Mouse (Mus musculus): ENCODE data around the gene Sema3f.

Sema3f gene

GRCm38 (mm10) chr9:107643544-107644214 lies 66.6 kb downstream of the Sema3f start:
- no peak for TF ChIP-seq GATA4 (IDR thresholded peaks at IDR 0.05; ENCODE audit: insufficient replicate concordance, low read length)

DNA sequence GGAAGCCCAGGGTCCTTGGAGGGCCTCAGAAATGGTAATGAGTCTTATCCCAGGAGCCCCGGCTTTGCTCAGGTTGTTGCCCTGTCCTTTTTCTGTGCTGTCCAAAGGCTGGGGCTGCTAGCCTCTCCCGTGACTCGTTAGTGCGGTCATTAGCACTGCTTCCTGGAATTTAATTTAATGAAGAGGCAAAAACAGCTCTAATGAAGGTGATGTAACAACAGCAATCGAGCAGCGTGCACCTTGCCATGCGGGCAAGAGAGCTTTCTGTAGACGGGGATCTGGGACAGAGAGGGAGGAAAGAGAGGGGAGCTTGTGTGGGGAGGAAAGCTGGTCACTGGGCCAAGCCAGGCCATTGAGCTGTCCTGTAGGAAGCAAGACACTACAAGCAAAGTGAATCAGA lies 68.6 kb downstream of the Sema3f start:
- no peak for TF ChIP-seq GATA4 (IDR thresholded peaks at IDR 0.05; ENCODE audit: insufficient replicate concordance, low read length)

DNA sequence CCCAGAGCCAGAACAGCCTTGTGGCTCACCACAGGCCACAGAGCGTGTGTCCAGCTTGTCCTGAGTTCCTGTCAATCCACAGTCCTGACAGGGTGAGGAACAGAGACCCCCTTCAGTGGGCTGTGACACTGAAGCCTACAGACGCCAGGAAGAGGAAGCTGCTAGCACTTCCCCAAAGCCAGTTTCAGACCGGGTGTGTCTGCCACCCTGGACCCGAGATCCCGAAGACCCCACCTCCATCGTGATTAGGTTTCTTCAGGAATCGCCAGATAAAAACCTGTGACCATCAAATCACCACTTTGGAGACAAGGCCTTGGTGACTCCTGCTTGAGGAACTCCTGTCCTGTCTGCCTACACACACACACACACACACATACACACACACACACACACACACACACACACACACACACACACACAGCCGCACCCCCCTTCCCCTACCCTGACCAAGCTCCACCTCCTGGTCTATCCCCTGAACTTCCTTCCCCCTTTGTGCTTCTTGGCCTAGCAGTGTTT lies 70.0 kb downstream of the Sema3f start:
- TF ChIP-seq GATA4 (IDR thresholded peaks at IDR 0.05; ENCODE audit: insufficient replicate concordance, low read length) = no peak

DNA sequence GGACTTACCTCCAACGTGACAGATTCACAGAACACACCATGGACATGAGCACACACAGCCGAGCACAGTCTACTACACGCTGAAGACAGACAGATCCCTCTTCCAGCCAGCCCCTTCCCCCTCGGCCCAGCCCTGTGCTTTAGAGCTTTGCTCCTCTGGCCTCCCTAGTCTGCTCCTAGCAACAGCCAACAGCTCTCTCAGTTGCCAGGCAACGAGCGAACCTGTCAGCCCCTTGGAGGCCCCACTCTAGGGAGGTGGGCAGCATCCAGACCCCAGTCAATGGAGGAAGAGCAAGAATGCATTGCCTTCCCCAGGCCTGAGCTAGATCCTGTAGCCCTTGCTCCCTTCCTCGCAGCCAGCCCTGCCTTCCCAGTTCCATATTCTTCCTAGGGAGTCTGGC lies 73.2 kb downstream of the Sema3f start:
- no peak for TF ChIP-seq GATA4 (IDR thresholded peaks at IDR 0.05; ENCODE audit: insufficient replicate concordance, low read length)

DNA sequence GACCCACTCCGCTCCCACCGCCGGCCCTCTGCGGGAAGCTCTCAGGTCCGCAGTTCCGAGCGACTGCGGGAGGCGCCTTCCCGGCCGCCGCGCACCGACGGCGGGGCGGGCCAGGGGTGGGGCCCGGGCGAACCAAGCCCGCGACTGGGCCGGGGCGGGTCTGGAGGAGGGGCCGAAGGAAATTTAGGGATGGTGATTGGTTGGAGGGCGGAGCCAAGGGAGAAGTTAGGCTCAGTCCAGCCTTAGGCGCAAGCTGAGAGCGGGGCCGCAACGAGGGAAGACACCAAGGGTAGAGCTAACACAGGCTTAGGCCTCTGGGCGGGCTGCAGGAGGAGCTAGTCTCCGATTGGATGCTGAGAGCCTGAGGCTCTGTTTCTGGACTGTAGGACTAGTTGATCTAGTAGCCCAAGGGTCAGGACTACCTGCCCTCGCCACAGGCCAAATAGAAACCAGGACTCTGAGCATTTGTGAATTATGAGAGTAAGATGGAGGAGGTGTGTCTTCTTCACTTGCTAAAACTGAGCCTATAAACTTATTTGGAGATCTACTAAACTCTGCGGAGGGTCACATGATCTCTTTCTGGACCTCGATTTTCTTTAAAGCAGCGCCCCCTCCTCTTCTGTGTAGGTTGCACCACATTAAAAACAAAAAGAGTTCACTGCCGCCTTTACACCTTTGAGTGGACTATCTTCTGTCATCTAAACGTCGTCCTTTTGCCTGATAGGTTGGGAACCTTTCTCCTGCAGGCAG lies 74.8 kb downstream of the Sema3f start, which contains the start of gene Gnai2:
Gene Gnai2 (minus strand): TSS at position 89 of the 750 bp plus-strand sequence.
- no peak for TF ChIP-seq GATA4 (IDR thresholded peaks at IDR 0.05; ENCODE audit: insufficient replicate concordance, low read length)

GRCm38 (mm10) chr9:107634406-107635278 lies 75.6 kb downstream of the Sema3f start:
- no peak for TF ChIP-seq GATA4 (IDR thresholded peaks at IDR 0.05; ENCODE audit: insufficient replicate concordance, low read length)

- TF ChIP-seq GATA4 (IDR thresholded peaks at IDR 0.05; ENCODE audit: insufficient replicate concordance, low read length) = no peak
Observed at GRCm38 (mm10) chr9:107633661-107634405, 76.4 kb downstream of the Sema3f start.

DNA sequence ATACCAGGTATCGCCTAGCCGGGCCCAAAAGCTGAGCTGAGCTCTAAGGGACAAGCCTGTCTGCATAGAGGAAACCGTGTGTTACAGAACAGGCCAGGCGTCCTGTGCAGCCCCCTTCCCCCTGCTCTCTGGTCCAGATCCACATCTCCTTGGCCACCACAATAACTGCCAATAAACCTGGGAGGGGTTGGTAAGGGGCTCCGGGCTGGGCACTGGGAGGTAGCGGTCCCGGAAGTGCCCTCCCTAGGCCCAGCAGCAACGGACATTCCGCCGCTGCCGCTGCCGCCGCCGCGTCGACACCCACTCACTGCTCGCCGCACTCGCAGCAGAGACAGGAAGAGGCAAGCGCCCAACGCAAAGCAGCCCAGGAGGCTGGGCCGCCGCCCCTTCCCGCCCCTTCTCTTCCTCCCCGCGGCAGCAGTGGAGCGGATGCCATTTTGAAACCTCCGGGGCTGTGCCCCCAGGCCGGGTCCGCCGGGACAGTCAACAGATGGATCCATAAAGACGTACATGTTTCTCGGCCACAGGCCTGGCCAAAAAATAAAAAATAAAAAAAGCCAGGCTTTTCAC lies 77.1 kb downstream of the Sema3f start:
- TF ChIP-seq GATA4 (IDR thresholded peaks at IDR 0.05; ENCODE audit: insufficient replicate concordance, low read length) = no peak; the same call in 1 of the 2 replicates

- TF ChIP-seq GATA4 (IDR thresholded peaks at IDR 0.05; ENCODE audit: insufficient replicate concordance, low read length) = no peak
Observed at GRCm38 (mm10) chr9:107632478-107632877, 77.8 kb downstream of the Sema3f start.

GRCm38 (mm10) chr9:107631861-107632260 lies 78.4 kb downstream of the Sema3f start:
- TF ChIP-seq GATA4 (IDR thresholded peaks at IDR 0.05; ENCODE audit: insufficient replicate concordance, low read length) = no peak

Measured in liver, adult (tissue).